Mouse (Mus musculus) heart, postnatal 0 days (tissue): ENCODE measurements around the gene Timp3. TPM values are rescaled to one million over a fixed set of nuclear protein-coding genes. Genes with fewer than 3 reads are reported as not detected.

Source experiments
- ATAC-seq: fragments of 200-750 bp; cut with Nextera tagmentation; 2 replicates; pipeline ENCODE4 v1.8.0; 2017; ENCODE audit warnings: low read depth, moderate number of reproducible peaks, moderate library complexity; ENCODE audit not compliant: insufficient read depth
- DNase-seq: peaks from one replicate; pipeline ENCODE4 v3.0.0-alpha.2; 2016; ENCODE audit warnings: low spot score
- H3K27ac ChIP-seq: fragments of 300-500 bp; sonication (generic); 2 replicates; pipeline ENCODE4 v1.5.1; 2014; ENCODE audit warnings: low read depth, mild to moderate bottlenecking
- H3K27me3 ChIP-seq: fragments of 300-500 bp; sonication (generic); 2 replicates; pipeline ENCODE4 v1.6.1; 2014; ENCODE audit warnings: low read length, mixed read lengths; ENCODE audit not compliant: control insufficient read depth, insufficient read depth
- H3K36me3 ChIP-seq: fragments of 300-500 bp; sonication (generic); replicated peaks from 2 replicates; pipeline ENCODE4 v1.6.1; 2014; ENCODE audit warnings: low read length, mixed read lengths; ENCODE audit not compliant: control insufficient read depth, insufficient read depth
- H3K4me1 ChIP-seq: fragments of 300-500 bp; sonication (generic); 2 replicates; pipeline ENCODE4 v1.6.1; 2014; ENCODE audit warnings: antibody characterized with exemption; ENCODE audit not compliant: control insufficient read depth, insufficient read depth
- H3K4me2 ChIP-seq: fragments of 300-500 bp; sonication (generic); 2 replicates; pipeline ENCODE4 v1.6.1; 2014; ENCODE audit warnings: low read depth, mild to moderate bottlenecking, low read length, moderate library complexity
- H3K4me3 ChIP-seq: fragments of 300-500 bp; sonication (generic); 2 replicates; pipeline ENCODE4 v1.5.1; 2014; ENCODE audit warnings: low read depth, low read length
- H3K9ac ChIP-seq: fragments of 300-500 bp; sonication (generic); replicated peaks from 2 replicates; pipeline ENCODE4 v1.6.1; 2014; ENCODE audit warnings: low read depth, low read length, mixed read lengths
- H3K9me3 ChIP-seq: fragments of 300-500 bp; sonication (generic); replicated peaks from 2 replicates; pipeline ENCODE4 v1.6.1; 2016; ENCODE audit warnings: low read length; ENCODE audit not compliant: control insufficient read depth
- CTCF ChIP-seq: IDR thresholded peaks from 2 replicates; pipeline ENCODE4 v1.5.1; 2016; ENCODE audit warnings: antibody characterized with exemption, control low read depth, low read depth
- EP300 ChIP-seq: IDR thresholded peaks from 2 replicates; pipeline ENCODE4 v1.6.1; 2016; ENCODE audit warnings: antibody characterized with exemption, low read depth
- WGBS: fragments of 180-500 bp; shearing (Covaris S2); extraction: QIAGEN DNeasy Blood & Tissue Kit; methylation state at CpG from one replicate; pipeline ENCODE4 v1.1.7; 2014; 5-methylcytosine and 5-hydroxymethylcytosine counted together
- polyA plus RNA-seq: library from polyadenylated mRNA; unstranded; fragments of >200 nt; fragmentation: Nextera tagmentation; extraction: Ambion mirVana; gene quantifications from 2 replicates; pipeline ENCODE4 v1.2.1, GENCODE M21; 2015
- total RNA-seq: library from RNA; depleted of rRNA; stranded (reverse); fragments of >200 nt; gene quantifications from 2 replicates; pipeline ENCODE4 v1.2.3, GENCODE M21; 2014; ENCODE audit warnings: low replicate concordance; rRNA removed

The Timp3 gene
- total and polyA plus RNA-seq, 2 experiments from 2014 or later = 66.0 to 164 TPM

- Histone ChIP-seq H3K9ac (no peak overlapping the region), H3K4me1 (no peaks in the 10 kb centered on the region), H3K27me3 (no peaks in the 10 kb centered on the region), H3K4me3 (no peak overlapping the region), H3K9me3 (no peaks in the 10 kb centered on the region), H3K4me2 (no peak overlapping the region), H3K36me3 (no peaks in the 10 kb centered on the region), H3K27ac (no peak overlapping the region)
- peak; percentile 71 for ATAC-seq
- 56% methylated on average over 4 of the region's 4 CpGs for WGBS
- peak; percentile 8 for DNase-seq
- TF ChIP-seq CTCF (no peak), EP300 (no peak)
Observed at GRCm38 (mm10) chr10:86397577-86398346, 97.6 kb downstream of the Timp3 start.

- Histone ChIP-seq H3K9ac (no peak overlapping the region), H3K36me3 (no peaks in the 10 kb centered on the region), H3K27ac (no peak overlapping the region), H3K4me2 (no peak overlapping the region), H3K4me3 (no peak overlapping the region), H3K27me3 (no peaks in the 10 kb centered on the region), H3K9me3 (no peaks in the 10 kb centered on the region), H3K4me1 (no peaks in the 10 kb centered on the region)
- no peak for TF ChIP-seq EP300
- no peak for TF ChIP-seq CTCF
- ATAC-seq (no peak), DNase-seq (no peak)
- 73% methylated on average over 2 of the region's 2 CpGs for WGBS
Observed at GRCm38 (mm10) chr10:86398347-86398720, 98.2 kb downstream of the Timp3 start.

Other genes starting within 250 kb of the Timp3 start
- 0.15 TPM in 1 of 2 replicates, not detected in the other for gene Syn3, start 198.5 kb downstream of the Timp3 start, total RNA-seq
- 0.48 and 0.60 TPM in 2 replicates for gene Syn3, start 198.5 kb downstream of the Timp3 start, polyA plus RNA-seq